Mouse (Mus musculus) megakaryocyte, embryonic 14.5 days (primary cell): ENCODE data around the gene Gm2115.

Experiments used
- FLI1 ChIP-seq: IDR thresholded peaks from 2 replicates; pipeline ENCODE4 v1.6.1; 2012; ENCODE audit warnings: low read length, inconsistent platforms, mixed read lengths
- GATA1 ChIP-seq: IDR thresholded peaks from 3 replicates; pipeline ENCODE4 v1.6.1; 2012; ENCODE audit warnings: mixed read lengths, low read length, inconsistent platforms, borderline replicate concordance

- TF ChIP-seq GATA1 = no peak
- no peak for TF ChIP-seq FLI1
Observed at GRCm38 (mm10) chr7:84612445-84612844, 83.7 kb downstream of the Gm2115 start.
